Mouse (Mus musculus) midbrain, embryonic 14.5 days (tissue): ENCODE measurements around the gene Orc1. TPM values are rescaled to one million over a fixed set of nuclear protein-coding genes. Genes with fewer than 3 reads are reported as not detected.
A peak's percentile ranks its signal among the peaks of the same experiment; 100 is the strongest.

Experiments used
- ATAC-seq: fragments of 200-750 bp; cut with Nextera tagmentation; 2 replicates; pipeline ENCODE4 v1.8.0; 2017; ENCODE audit warnings: moderate number of reproducible peaks, moderate library complexity; ENCODE audit not compliant: low FRiP score, low TSS enrichment
- DNase-seq: peaks from one replicate; pipeline ENCODE4 v3.0.0-alpha.2; 2015
- H3K27ac ChIP-seq: fragments of 300-500 bp; sonication (generic); replicated peaks from 2 replicates; pipeline ENCODE4 v1.5.1; 2014; ENCODE audit warnings: mild to moderate bottlenecking, low read depth, low read length, moderate library complexity
- H3K27me3 ChIP-seq: fragments of 300-500 bp; sonication (generic); 2 replicates; pipeline ENCODE4 v1.6.1; 2014; ENCODE audit warnings: low read length, control low read depth, mixed read lengths; ENCODE audit not compliant: control insufficient read depth, insufficient read depth
- H3K36me3 ChIP-seq: fragments of 300-500 bp; sonication (generic); 2 replicates; pipeline ENCODE4 v1.6.1; 2014; ENCODE audit warnings: low read length, control low read depth; ENCODE audit not compliant: control insufficient read depth, insufficient read depth
- H3K4me1 ChIP-seq: fragments of 300-500 bp; sonication (generic); 2 replicates; pipeline ENCODE4 v1.6.1; 2014; ENCODE audit warnings: mild to moderate bottlenecking, antibody characterized with exemption, low read length, control low read depth; ENCODE audit not compliant: control insufficient read depth, insufficient read depth
- H3K4me2 ChIP-seq: fragments of 300-500 bp; sonication (generic); 2 replicates; pipeline ENCODE4 v1.6.1; 2014; ENCODE audit warnings: mild to moderate bottlenecking, low read length, moderate library complexity
- H3K4me3 ChIP-seq: fragments of 300-500 bp; sonication (generic); replicated peaks from 2 replicates; pipeline ENCODE4 v1.5.1; 2014; ENCODE audit warnings: low read depth, low read length
- H3K9ac ChIP-seq: fragments of 300-500 bp; sonication (generic); replicated peaks from 2 replicates; pipeline ENCODE4 v1.6.1; 2014; ENCODE audit warnings: mild to moderate bottlenecking, low read length, moderate library complexity
- H3K9me3 ChIP-seq: fragments of 300-500 bp; sonication (generic); 2 replicates; pipeline ENCODE4 v1.6.1; 2016; ENCODE audit warnings: low read length, control low read depth, mixed read lengths; ENCODE audit not compliant: control insufficient read depth
- WGBS: fragments of 180-500 bp; shearing (Covaris S2); extraction: QIAGEN DNeasy Blood & Tissue Kit; methylation state at CpG from one replicate; pipeline ENCODE4 v1.1.7; 2014; 5-methylcytosine and 5-hydroxymethylcytosine counted together
- polyA plus RNA-seq: library from polyadenylated mRNA; unstranded; fragments of >200 nt; fragmentation: Nextera tagmentation; extraction: Ambion mirVana; gene quantifications from 2 replicates; pipeline ENCODE4 v1.2.1, GENCODE M21; 2014

Gene Orc1
- polyA plus RNA-seq: 1.5 and 2.1 TPM in 2 replicates

GRCm38 (mm10) chr4:108578840-108579742 lies at the start of gene Orc1, which contains the start of gene Prpf38a:
TSS of gene Orc1 (plus strand) at chr4:108579423.
TSS of gene Prpf38a (minus strand) at chr4:108579336.
- WGBS: under 1% methylated on average over 64 of the region's 64 CpGs
- peaks cover 21% of the 10 kb centered on the region for H3K36me3 ChIP-seq
- peak; percentile 99 for ATAC-seq

GRCm38 (mm10) chr4:108539701-108540100 lies 39.5 kb upstream of the Orc1 start:
- WGBS: 96% methylated on average over 2 of the region's 2 CpGs
- no peaks in the 10 kb centered on the region for H3K27me3 ChIP-seq
- no peak for DNase-seq
- no peak overlapping the region for H3K4me2 ChIP-seq
- no peak overlapping the region for H3K27ac ChIP-seq
- H3K4me1 ChIP-seq: no peaks in the 10 kb centered on the region
- H3K9ac ChIP-seq: no peak overlapping the region
- no peaks in the 10 kb centered on the region for H3K9me3 ChIP-seq
- peaks cover 26% of the 10 kb centered on the region for H3K36me3 ChIP-seq
- ATAC-seq: no peak
- no peak overlapping the region for H3K4me3 ChIP-seq

More at GRCm38 (mm10) chr4:108578840-108579742, at the start of gene Orc1, which contains the start of gene Prpf38a:
- Histone ChIP-seq H3K27me3 (no peaks in the 10 kb centered on the region), H3K9me3 (no peaks in the 10 kb centered on the region), H3K4me3 (peak within 1 kb of the TSS; percentile 66), H3K9ac (peak within 1 kb of the TSS; percentile 50), H3K4me1 (peaks cover 11% of the 10 kb centered on the region), H3K27ac (peak within 1 kb of the TSS; percentile 56; the same call in 1 of the 2 replicates), H3K4me2 (peak within 1 kb of the TSS; percentile 93)
- peak; percentile 99 for DNase-seq

- DNase-seq (no peak), ATAC-seq (no peak)
- Histone ChIP-seq H3K4me1 (no peaks in the 10 kb centered on the region), H3K27ac (no peak overlapping the region), H3K4me3 (no peak overlapping the region), H3K27me3 (no peaks in the 10 kb centered on the region), H3K9me3 (no peaks in the 10 kb centered on the region), H3K9ac (no peak overlapping the region), H3K36me3 (peaks cover 92% of the 10 kb centered on the region), H3K4me2 (no peak overlapping the region)
- WGBS: 88% methylated on average over 1 of the region's 1 CpGs
Observed at GRCm38 (mm10) chr4:108565026-108565425, 14.2 kb upstream of the Orc1 start.

- no peak overlapping the region for H3K4me2 ChIP-seq
- H3K27ac ChIP-seq: no peak overlapping the region
- DNase-seq (no peak), ATAC-seq (no peak)
- H3K4me1 ChIP-seq: peaks cover 5% of the 10 kb centered on the region
- H3K9ac ChIP-seq: no peak overlapping the region
- H3K9me3 ChIP-seq: no peaks in the 10 kb centered on the region
- 96% methylated on average over 3 of the region's 3 CpGs for WGBS
- H3K4me3 ChIP-seq: no peak overlapping the region
- peaks cover 67% of the 10 kb centered on the region for H3K36me3 ChIP-seq
- H3K27me3 ChIP-seq: no peaks in the 10 kb centered on the region
Observed at GRCm38 (mm10) chr4:108572644-108573043, 6.6 kb upstream of the Orc1 start.

- under 1% methylated on average over 16 of the region's 16 CpGs for WGBS
- peaks cover 16% of the 10 kb centered on the region for H3K36me3 ChIP-seq
- peak overlapping the region; percentile 93 for H3K4me2 ChIP-seq
- peak overlapping the region; percentile 66 for H3K4me3 ChIP-seq
- no peak for ATAC-seq
- DNase-seq: no peak
- H3K9ac ChIP-seq: peak overlapping the region; percentile 36; the same call in 1 of the 2 replicates
- H3K27me3 ChIP-seq: no peaks in the 10 kb centered on the region
- no peaks in the 10 kb centered on the region for H3K9me3 ChIP-seq
- H3K4me1 ChIP-seq: peaks cover 11% of the 10 kb centered on the region
- H3K27ac ChIP-seq: no peak overlapping the region
Observed at GRCm38 (mm10) chr4:108579743-108580411, 654 bp downstream of the Orc1 start.

GRCm38 (mm10) chr4:108593376-108593775 lies 14.2 kb downstream of the Orc1 start:
- no peaks in the 10 kb centered on the region for H3K27me3 ChIP-seq
- no peak overlapping the region for H3K27ac ChIP-seq
- H3K9me3 ChIP-seq: no peaks in the 10 kb centered on the region
- H3K36me3 ChIP-seq: no peaks in the 10 kb centered on the region
- H3K4me2 ChIP-seq: no peak overlapping the region
- no peak for DNase-seq
- WGBS: 93% methylated on average over 2 of the region's 2 CpGs
- H3K9ac ChIP-seq: no peak overlapping the region
- no peak overlapping the region for H3K4me3 ChIP-seq
- ATAC-seq: no peak
- no peaks in the 10 kb centered on the region for H3K4me1 ChIP-seq

- Histone ChIP-seq H3K27ac (no peak overlapping the region), H3K4me2 (no peak overlapping the region), H3K4me3 (no peak overlapping the region), H3K4me1 (no peaks in the 10 kb centered on the region), H3K36me3 (peaks cover 7% of the 10 kb centered on the region; the same call in 1 of the 2 replicates), H3K9ac (no peak overlapping the region), H3K27me3 (no peaks in the 10 kb centered on the region), H3K9me3 (no peaks in the 10 kb centered on the region)
- DNase-seq (no peak), ATAC-seq (no peak)
- 92% methylated on average over 1 of the region's 1 CpGs for WGBS
Observed at GRCm38 (mm10) chr4:108595785-108596184, 16.6 kb downstream of the Orc1 start.

GRCm38 (mm10) chr4:108598306-108598705 lies 19.1 kb downstream of the Orc1 start:
- H3K4me1 ChIP-seq: no peaks in the 10 kb centered on the region
- 93% methylated on average over 4 of the region's 4 CpGs for WGBS
- H3K27ac ChIP-seq: no peak overlapping the region
- ATAC-seq: no peak
- no peak overlapping the region for H3K4me3 ChIP-seq
- no peaks in the 10 kb centered on the region for H3K9me3 ChIP-seq
- H3K36me3 ChIP-seq: peaks cover 7% of the 10 kb centered on the region; the same call in 1 of the 2 replicates
- no peak for DNase-seq
- H3K27me3 ChIP-seq: no peaks in the 10 kb centered on the region
- H3K4me2 ChIP-seq: no peak overlapping the region
- no peak overlapping the region for H3K9ac ChIP-seq
